Mouse (Mus musculus) retina, postnatal 7 days (tissue): ENCODE measurements at regions not wholly inside any gene's neighbourhood (a gene's known extent, or its start where the extent isn't known, plus 50 kb on each side); places are given as distances from the start of the nearest gene placed in this dataset.

Experiments
- DNase-seq: peaks from one replicate; pipeline ENCODE4 v3.0.0-alpha.2; 2012; ENCODE audit warnings: low read depth, low spot score

- DNase-seq: no peak
These were observed 163.2 kb upstream of the Jun start for GRCm38 (mm10) chr4:95215187-95215586.

GRCm38 (mm10) chr4:95230461-95230860 is 178.4 kb upstream of the Jun start:
- no peak for DNase-seq

- no peak for DNase-seq
These were observed 181.0 kb upstream of the Jun start for GRCm38 (mm10) chr4:95233034-95233433.

- DNase-seq: no peak
These were observed 182.1 kb upstream of the Jun start for GRCm38 (mm10) chr4:95234030-95234555.

- no peak for DNase-seq
These were observed 196.0 kb upstream of the Jun start for GRCm38 (mm10) chr4:95247977-95248376.

GRCm38 (mm10) chr4:95249031-95249430 is 197.0 kb upstream of the Jun start:
- no peak for DNase-seq

GRCm38 (mm10) chr4:95250083-95250482 is 198.1 kb upstream of the Jun start:
- DNase-seq: no peak

GRCm38 (mm10) chr4:95269766-95270165 is 217.7 kb upstream of the Jun start:
- no peak for DNase-seq

- DNase-seq: no peak
These were observed 218.4 kb upstream of the Jun start for GRCm38 (mm10) chr4:95270389-95270788.

GRCm38 (mm10) chr4:95276231-95276630 is 224.2 kb upstream of the Jun start:
- DNase-seq: no peak

GRCm38 (mm10) chr4:95277989-95278713 is 226.1 kb upstream of the Jun start:
- DNase-seq: no peak

- no peak for DNase-seq
These were observed 226.7 kb upstream of the Jun start for GRCm38 (mm10) chr4:95278714-95279095.

- no peak for DNase-seq
These were observed 227.2 kb upstream of the Jun start for GRCm38 (mm10) chr4:95279200-95279599.

GRCm38 (mm10) chr4:95282083-95282482 is 230.1 kb upstream of the Jun start:
- no peak for DNase-seq

GRCm38 (mm10) chr4:95283789-95284188 is 231.8 kb upstream of the Jun start:
- no peak for DNase-seq

GRCm38 (mm10) chr4:95284192-95284591 is 232.2 kb upstream of the Jun start:
- DNase-seq: no peak

- DNase-seq: no peak
These were observed 232.7 kb upstream of the Jun start for GRCm38 (mm10) chr4:95284696-95285095.

GRCm38 (mm10) chr4:95290321-95290720 is 238.3 kb upstream of the Jun start:
- DNase-seq: no peak

GRCm38 (mm10) chr4:95294110-95294509 is 242.1 kb upstream of the Jun start:
- no peak for DNase-seq

- DNase-seq: no peak
These were observed 249.9 kb upstream of the Jun start for GRCm38 (mm10) chr4:95301907-95302306.

- no peak for DNase-seq
These were observed 251.3 kb upstream of the Jun start for GRCm38 (mm10) chr4:95303337-95303736.

- DNase-seq: no peak
These were observed 252.0 kb upstream of the Jun start for GRCm38 (mm10) chr4:95304006-95304405.

- DNase-seq: no peak
These were observed 250.2 kb upstream of the Fggy start for GRCm38 (mm10) chr4:95307134-95307533.

- DNase-seq: no peak
These were observed 248.8 kb upstream of the Fggy start for GRCm38 (mm10) chr4:95308469-95308895.
